Mouse (Mus musculus) skeletal muscle tissue, postnatal 0 days (tissue): ENCODE data around the gene Olfr571. TPM values are rescaled to one million over a fixed set of nuclear protein-coding genes. Genes with fewer than 3 reads are reported as not detected.

ENCODE experiments used
- polyA plus RNA-seq: library from polyadenylated mRNA; unstranded; fragments of >200 nt; fragmentation: Nextera tagmentation; extraction: Ambion mirVana; gene quantifications from 2 replicates; pipeline ENCODE4 v1.2.1, GENCODE M21; 2015

Olfr571 gene
- polyA plus RNA-seq, result not detected in 2 replicates

GRCm38 (mm10) chr7:102917032-102917875 is at the start of gene Olfr571:
Gene Olfr571 (minus strand): TSS chr7:102917536.

GRCm38 (mm10) chr7:102962360-102962759 is 45.0 kb upstream of the Olfr571 start, which contains the start of gene Olfr576:
Gene Olfr576 (plus strand): TSS chr7:102962660.

GRCm38 (mm10) chr7:102958593-102958992 is 41.3 kb upstream of the Olfr571 start, which contains the start of gene Olfr575:
Gene Olfr575 (minus strand): TSS chr7:102958775.

GRCm38 (mm10) chr7:102948167-102948566 is 30.8 kb upstream of the Olfr571 start, which contains the start of gene Olfr574:
Gene Olfr574 (plus strand): TSS chr7:102948467.

GRCm38 (mm10) chr7:102942475-102942874 is 25.1 kb upstream of the Olfr571 start, which contains the start of gene Olfr573-ps1:
Gene Olfr573-ps1 (minus strand): TSS chr7:102942575.

GRCm38 (mm10) chr7:102924109-102924508 is 6.8 kb upstream of the Olfr571 start, which contains the start of gene Olfr572:
Gene Olfr572 (plus strand): TSS chr7:102924409.

GRCm38 (mm10) chr7:102890782-102891181 is 26.6 kb downstream of the Olfr571 start, which contains the start of gene Olfr569:
Gene Olfr569 (minus strand): TSS chr7:102890882.

GRCm38 (mm10) chr7:102876822-102877221 is 40.5 kb downstream of the Olfr571 start, which contains the start of gene Olfr568:
Gene Olfr568 (plus strand): TSS chr7:102877122.

GRCm38 (mm10) chr7:102858665-102859064 is 58.7 kb downstream of the Olfr571 start, which contains the start of gene Olfr566:
Gene Olfr566 (minus strand): TSS chr7:102858765.

Other genes with a start within 250 kb of the Olfr571 start
- 5.8 and 6.5 TPM in 2 replicates for gene Trim68, start 230.2 kb downstream of the Olfr571 start, polyA plus RNA-seq
- gene Olfr557, start 221.6 kb downstream of the Olfr571 start, polyA plus RNA-seq, result not detected in 2 replicates
- 3.7 and 3.8 TPM in 2 replicates for gene Olfr558, start 215.3 kb downstream of the Olfr571 start, polyA plus RNA-seq
- gene Olfr33, start 198.5 kb downstream of the Olfr571 start, polyA plus RNA-seq, result not detected in 2 replicates
- gene Olfr559, start 190.0 kb downstream of the Olfr571 start, polyA plus RNA-seq, result not detected in 2 replicates
- gene Olfr560, start 158.2 kb downstream of the Olfr571 start, polyA plus RNA-seq, result not detected in 2 replicates
- 0.90 and 0.95 TPM in 2 replicates for gene Olfr78, start 158.1 kb downstream of the Olfr571 start, polyA plus RNA-seq
- 0.09 and 0.23 TPM in 2 replicates for gene Olfr561, start 146.3 kb downstream of the Olfr571 start, polyA plus RNA-seq
- not detected in 2 replicates for gene Olfr564, start 114.1 kb downstream of the Olfr571 start, polyA plus RNA-seq
- gene Olfr566, start 58.8 kb downstream of the Olfr571 start, polyA plus RNA-seq, result 0.15 TPM in 1 of 2 replicates, not detected in the other
- gene Olfr568, start 40.4 kb downstream of the Olfr571 start, polyA plus RNA-seq, result not detected in 2 replicates
- not detected in 2 replicates for gene Olfr569, start 26.7 kb downstream of the Olfr571 start, polyA plus RNA-seq
- not detected in 2 replicates for gene Olfr570, start 23.0 kb downstream of the Olfr571 start, polyA plus RNA-seq
- not detected in 2 replicates for gene Olfr572, start 6.9 kb upstream of the Olfr571 start, polyA plus RNA-seq
- not detected in 2 replicates for gene Olfr573-ps1, start 25.0 kb upstream of the Olfr571 start, polyA plus RNA-seq
- gene Olfr574, start 30.9 kb upstream of the Olfr571 start, polyA plus RNA-seq, result not detected in 2 replicates
- not detected in 2 replicates for gene Olfr575, start 41.2 kb upstream of the Olfr571 start, polyA plus RNA-seq
- not detected in 2 replicates for gene Olfr576, start 45.1 kb upstream of the Olfr571 start, polyA plus RNA-seq
- gene Olfr577, start 58.4 kb upstream of the Olfr571 start, polyA plus RNA-seq, result not detected in 2 replicates
- gene Olfr578, start 71.8 kb upstream of the Olfr571 start, polyA plus RNA-seq, result not detected in 2 replicates
- not detected in 2 replicates for gene Olfr582, start 120.5 kb upstream of the Olfr571 start, polyA plus RNA-seq
- gene Olfr583, start 133.8 kb upstream of the Olfr571 start, polyA plus RNA-seq, result not detected in 2 replicates
- gene Olfr584, start 164.3 kb upstream of the Olfr571 start, polyA plus RNA-seq, result not detected in 2 replicates
- gene Olfr585, start 180.2 kb upstream of the Olfr571 start, polyA plus RNA-seq, result not detected in 2 replicates
- gene Olfr586, start 208.1 kb upstream of the Olfr571 start, polyA plus RNA-seq, result not detected in 2 replicates
- not detected in 2 replicates for gene Olfr588-ps1, start 223.3 kb upstream of the Olfr571 start, polyA plus RNA-seq
- gene Olfr589, start 238.8 kb upstream of the Olfr571 start, polyA plus RNA-seq, result not detected in 2 replicates